Mouse (Mus musculus): ENCODE data around the gene Pitx2.

DNA sequence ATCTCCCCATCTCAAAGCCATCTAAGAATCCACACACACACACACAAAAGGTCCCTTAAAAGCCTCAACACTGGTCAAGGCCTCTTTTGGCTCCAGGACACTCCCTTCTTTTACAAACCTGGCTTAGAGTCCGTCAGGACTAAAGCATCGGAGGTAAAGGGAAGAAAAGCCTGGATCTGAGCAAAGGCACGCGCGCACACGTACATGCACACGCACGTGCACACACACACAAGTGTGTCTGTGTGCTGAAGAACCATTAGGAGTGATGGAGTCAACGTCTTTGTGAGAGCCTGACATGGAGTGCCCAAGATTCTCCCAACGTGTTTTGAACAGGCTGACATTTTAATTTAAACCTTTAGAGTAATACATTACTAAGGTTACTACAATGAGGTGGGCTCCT, 8.7 kb downstream of the Pitx2 start:
- TF ChIP-seq GATA1 (IDR thresholded peaks at IDR 0.05; ENCODE audit: borderline replicate concordance, low read length): no peak
- TF ChIP-seq FLI1 (IDR thresholded peaks at IDR 0.05; ENCODE audit: low read length): no peak

Measured in megakaryocyte, embryonic 14.5 days (primary cell).